12 mouse cellular contexts compared by ENCODE assay signal in the genomic region with DNA sequence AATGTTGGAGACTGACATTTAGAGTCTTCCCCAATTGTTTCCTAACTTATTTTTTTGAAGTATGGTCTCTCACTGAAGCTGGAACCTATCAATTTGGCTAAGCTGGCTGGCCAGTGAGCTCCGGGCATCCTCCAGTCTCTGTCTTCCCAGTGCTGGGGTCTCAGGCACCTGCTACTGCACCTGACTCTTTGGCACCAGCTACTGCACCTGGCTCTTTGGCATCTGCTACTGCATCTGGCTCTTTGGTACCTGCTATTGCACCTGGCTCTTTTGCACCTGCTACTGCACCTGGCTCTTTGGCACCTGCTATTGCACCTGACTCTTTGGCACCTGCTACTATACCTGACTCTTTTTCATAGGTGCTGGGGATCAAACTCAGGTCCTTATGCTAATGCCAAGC.
"Had no signal": no experiment of that assay in that cellular context is flagged by ENCODE, and none has a peak within 500 bp of the region (broad histone marks: within the 10 kb centered on the region; RNA-seq: fewer than 3 reads in every experiment).

No protein-coding gene starts in this region.

- ATAC-seq: midbrain, embryonic 13.5 days had no signal

- DNase-seq: kidney, postnatal 25 days; layer of hippocampus, adult 9-11 months; layer of hippocampus, postnatal 36 days; lung, adult 18-20 months; lung, postnatal 36 days; retina, postnatal 1 day; thymus, postnatal 36 days had no signal

- H3K4me1 ChIP-seq: midbrain, embryonic 13.5 days; neural tube, embryonic 12.5 days; stomach, embryonic 15.5 days had no signal

- H3K27me3 ChIP-seq: limb, embryonic 13.5 days; midbrain, embryonic 13.5 days; neural tube, embryonic 12.5 days; stomach, embryonic 15.5 days had no signal

- H3K9me3 ChIP-seq: limb, embryonic 13.5 days; midbrain, embryonic 13.5 days; neural tube, embryonic 12.5 days; stomach, embryonic 15.5 days had no signal

- H3K4me3 ChIP-seq: limb, embryonic 13.5 days; midbrain, embryonic 13.5 days; neural tube, embryonic 12.5 days; stomach, embryonic 15.5 days had no signal

- H3K36me3 ChIP-seq: limb, embryonic 13.5 days; midbrain, embryonic 13.5 days; neural tube, embryonic 12.5 days; stomach, embryonic 15.5 days had no signal

- H3K27ac ChIP-seq: limb, embryonic 13.5 days; liver, embryonic 14.5 days; midbrain, embryonic 13.5 days; neural tube, embryonic 12.5 days; stomach, embryonic 15.5 days had no signal
